Mouse (Mus musculus) erythroblast, embryonic 14.5 days (primary cell): ENCODE measurements around the gene 4933428G20Rik. TPM values are rescaled to one million over a fixed set of nuclear protein-coding genes. Genes with fewer than 3 reads are reported as not detected.

Experiments
- H3K27me3 ChIP-seq: 2 replicates; pipeline ENCODE4 v1.6.1; 2012; ENCODE audit warnings: inconsistent platforms; ENCODE audit not compliant: control insufficient read depth
- H3K36me3 ChIP-seq: 2 replicates; pipeline ENCODE4 v1.6.1; 2012; ENCODE audit warnings: mild to moderate bottlenecking, inconsistent platforms; ENCODE audit not compliant: control insufficient read depth
- H3K4me1 ChIP-seq: 2 replicates; pipeline ENCODE4 v1.6.1; 2012; ENCODE audit warnings: inconsistent platforms; ENCODE audit not compliant: control insufficient read depth
- H3K4me3 ChIP-seq: replicated peaks from 2 replicates; pipeline ENCODE3; 2012; ENCODE audit warnings: moderate library complexity, mild to moderate bottlenecking, inconsistent platforms
- H3K9me3 ChIP-seq: 2 replicates; pipeline ENCODE4 v1.6.1; 2012; ENCODE audit warnings: low read length, inconsistent platforms, mixed read lengths; ENCODE audit not compliant: control insufficient read depth
- GATA1 ChIP-seq: IDR thresholded peaks from 2 replicates; pipeline ENCODE4 v1.6.1; 2012; ENCODE audit warnings: low read length, inconsistent platforms, mixed read lengths
- TAL1 ChIP-seq: IDR thresholded peaks from 3 replicates; pipeline ENCODE4 v1.6.1; 2012; ENCODE audit warnings: low read length, inconsistent platforms, mixed read lengths
- polyA plus RNA-seq: library from polyadenylated mRNA; stranded (reverse); fragments of >175 nt; gene quantifications from 2 replicates; pipeline ENCODE4 v1.2.3, GENCODE M21; 2012

The 4933428G20Rik gene
- polyA plus RNA-seq, 1 experiment, result not detected

DNA sequence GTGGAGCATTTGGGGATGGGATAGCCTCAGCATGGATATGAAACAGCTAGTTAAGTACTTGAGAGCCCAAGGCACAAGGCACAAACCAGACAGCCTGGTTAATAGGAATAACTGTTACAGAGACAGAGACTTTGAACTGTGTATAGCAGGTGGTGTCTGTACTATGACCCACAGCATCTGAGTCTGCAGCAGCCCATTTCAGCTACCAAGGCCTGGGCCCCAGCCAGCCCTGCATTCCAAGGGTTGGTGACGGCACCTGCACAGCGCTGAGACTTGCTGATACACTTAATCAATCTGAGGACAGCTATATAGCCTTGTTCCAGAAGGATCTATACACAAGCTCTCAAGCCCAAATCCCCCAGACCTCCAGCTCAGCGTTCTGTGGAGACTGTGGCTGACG is 2.6 kb downstream of the 4933428G20Rik start:
- no peak overlapping the region for H3K4me3 ChIP-seq
- H3K9me3 ChIP-seq, result peaks cover 25% of the 10 kb centered on the region
- H3K36me3 ChIP-seq, result peaks cover 98% of the 10 kb centered on the region
- peaks cover 24% of the 10 kb centered on the region for H3K27me3 ChIP-seq
- TF ChIP-seq TAL1 (no peak), GATA1 (no peak)
- H3K4me1 ChIP-seq, result no peaks in the 10 kb centered on the region

- Histone ChIP-seq H3K4me3 (no peak overlapping the region), H3K4me1 (peaks cover 9% of the 10 kb centered on the region), H3K9me3 (no peaks in the 10 kb centered on the region), H3K27me3 (no peaks in the 10 kb centered on the region), H3K36me3 (peaks cover 99% of the 10 kb centered on the region)
- TF ChIP-seq GATA1 (no peak), TAL1 (no peak)
These were observed 7.3 kb downstream of the 4933428G20Rik start for GRCm38 (mm10) chr11:97492836-97493235.

- H3K4me1 ChIP-seq, result peaks cover 9% of the 10 kb centered on the region
- no peaks in the 10 kb centered on the region for H3K27me3 ChIP-seq
- H3K4me3 ChIP-seq, result no peak overlapping the region
- TF ChIP-seq GATA1 (no peak), TAL1 (no peak)
- H3K36me3 ChIP-seq, result peaks cover 99% of the 10 kb centered on the region
- no peaks in the 10 kb centered on the region for H3K9me3 ChIP-seq
These were observed 8.5 kb downstream of the 4933428G20Rik start for GRCm38 (mm10) chr11:97491640-97492039.

- H3K4me3 ChIP-seq, result no peak overlapping the region
- peaks cover 9% of the 10 kb centered on the region for H3K4me1 ChIP-seq
- peaks cover 99% of the 10 kb centered on the region for H3K36me3 ChIP-seq
- H3K9me3 ChIP-seq, result no peaks in the 10 kb centered on the region
- TF ChIP-seq TAL1 (no peak), GATA1 (no peak)
- no peaks in the 10 kb centered on the region for H3K27me3 ChIP-seq
These were observed 10.4 kb downstream of the 4933428G20Rik start for GRCm38 (mm10) chr11:97489589-97490324.

DNA sequence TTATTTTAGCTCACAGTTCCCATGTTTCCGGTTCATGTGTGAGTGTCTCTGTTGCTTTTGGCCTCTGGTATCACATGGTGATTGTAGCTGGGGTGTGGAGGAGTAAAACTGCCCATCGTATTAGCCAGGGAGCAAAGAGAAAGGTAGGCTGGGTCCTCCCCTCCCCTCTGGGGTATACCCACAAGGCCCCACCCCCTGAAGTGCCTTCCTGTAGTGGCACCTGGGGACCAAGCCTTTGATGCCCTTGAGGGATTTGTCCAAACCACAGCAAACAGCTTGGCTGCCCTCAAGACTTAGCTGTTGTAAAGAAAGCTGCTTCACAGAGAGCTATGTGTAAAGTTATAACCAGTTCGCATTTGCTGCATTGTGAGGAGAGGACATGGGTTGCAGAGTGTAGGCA is 12.5 kb downstream of the 4933428G20Rik start:
- no peak for TF ChIP-seq GATA1
- Histone ChIP-seq H3K36me3 (peaks cover 95% of the 10 kb centered on the region), H3K4me3 (no peak overlapping the region), H3K9me3 (no peaks in the 10 kb centered on the region), H3K27me3 (no peaks in the 10 kb centered on the region), H3K4me1 (peaks cover 9% of the 10 kb centered on the region)

DNA sequence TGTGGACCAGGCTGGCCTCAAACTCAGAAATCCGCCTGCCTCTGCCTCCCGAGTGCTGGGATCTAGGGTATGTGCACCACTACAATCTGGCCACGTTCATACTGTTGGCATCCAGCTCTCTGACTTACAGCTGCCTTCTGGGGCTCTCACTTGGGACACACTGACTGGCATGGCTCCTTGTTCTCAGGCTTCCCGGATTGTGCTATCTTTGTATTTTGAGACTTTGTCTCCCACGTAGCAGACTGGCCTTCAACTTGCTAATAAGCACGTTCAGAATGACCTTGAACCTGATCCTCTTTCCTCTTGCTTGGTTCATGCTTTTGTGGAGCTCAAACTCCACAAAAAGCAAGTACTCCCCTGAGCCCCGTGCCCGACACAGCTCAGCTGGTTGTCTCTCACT is 14.5 kb downstream of the 4933428G20Rik start:
- H3K27me3 ChIP-seq, result no peaks in the 10 kb centered on the region
- peaks cover 95% of the 10 kb centered on the region for H3K36me3 ChIP-seq
- TF ChIP-seq TAL1 (no peak), GATA1 (no peak)
- no peaks in the 10 kb centered on the region for H3K9me3 ChIP-seq
- H3K4me3 ChIP-seq, result no peak overlapping the region
- peaks cover 6% of the 10 kb centered on the region for H3K4me1 ChIP-seq

- H3K27me3 ChIP-seq, result no peaks in the 10 kb centered on the region
- peaks cover 95% of the 10 kb centered on the region for H3K36me3 ChIP-seq
- peaks cover 15% of the 10 kb centered on the region for H3K4me1 ChIP-seq
- TF ChIP-seq GATA1, result no peak
- TF ChIP-seq TAL1, result no peak
- H3K9me3 ChIP-seq, result no peaks in the 10 kb centered on the region
- no peak overlapping the region for H3K4me3 ChIP-seq
These were observed 20.3 kb downstream of the 4933428G20Rik start for GRCm38 (mm10) chr11:97479824-97480223.

GRCm38 (mm10) chr11:97479085-97479484 is 21.1 kb downstream of the 4933428G20Rik start:
- Histone ChIP-seq H3K9me3 (no peaks in the 10 kb centered on the region), H3K27me3 (no peaks in the 10 kb centered on the region), H3K36me3 (peaks cover 96% of the 10 kb centered on the region), H3K4me1 (peaks cover 15% of the 10 kb centered on the region), H3K4me3 (no peak overlapping the region)
- TF ChIP-seq TAL1, result no peak
- TF ChIP-seq GATA1, result no peak

- H3K4me3 ChIP-seq, result no peak overlapping the region
- TF ChIP-seq TAL1, result no peak
- TF ChIP-seq GATA1, result no peak
- H3K27me3 ChIP-seq, result no peaks in the 10 kb centered on the region
- H3K4me1 ChIP-seq, result peaks cover 15% of the 10 kb centered on the region
- H3K36me3 ChIP-seq, result peaks cover 99% of the 10 kb centered on the region
- H3K9me3 ChIP-seq, result no peaks in the 10 kb centered on the region
These were observed 21.8 kb downstream of the 4933428G20Rik start for GRCm38 (mm10) chr11:97478345-97478744.

- no peaks in the 10 kb centered on the region for H3K27me3 ChIP-seq
- H3K4me1 ChIP-seq, result peaks cover 15% of the 10 kb centered on the region
- H3K4me3 ChIP-seq, result no peak overlapping the region
- no peaks in the 10 kb centered on the region for H3K9me3 ChIP-seq
- no peak for TF ChIP-seq TAL1
- TF ChIP-seq GATA1, result no peak
- peaks cover 99% of the 10 kb centered on the region for H3K36me3 ChIP-seq
These were observed 22.7 kb downstream of the 4933428G20Rik start for GRCm38 (mm10) chr11:97477431-97477830.
